Mouse (Mus musculus) limb, embryonic 11.5 days (tissue): ENCODE measurements around the gene Wdr25. TPM values are rescaled to one million over a fixed set of nuclear protein-coding genes. Genes with fewer than 3 reads are reported as not detected.

ENCODE experiments used
- ATAC-seq: fragments of 200-750 bp; cut with Nextera tagmentation; 2 replicates; pipeline ENCODE4 v1.8.0; 2017; ENCODE audit warnings: low read depth; ENCODE audit not compliant: insufficient number of reproducible peaks, low FRiP score, low TSS enrichment
- DNase-seq: peaks from one replicate; pipeline ENCODE4 v3.0.0-alpha.2; 2015; ENCODE audit warnings: low spot score
- H3K27ac ChIP-seq: fragments of 300-500 bp; sonication (generic); replicated peaks from 2 replicates; pipeline ENCODE4 v1.5.1; 2014; ENCODE audit warnings: low read depth, mild to moderate bottlenecking, low read length
- H3K27me3 ChIP-seq: fragments of 300-500 bp; sonication (generic); 2 replicates; pipeline ENCODE4 v1.6.1; 2014; ENCODE audit warnings: mild to moderate bottlenecking, low read length, mixed read lengths; ENCODE audit not compliant: control insufficient read depth, insufficient read depth
- H3K36me3 ChIP-seq: fragments of 300-500 bp; sonication (generic); 2 replicates; pipeline ENCODE4 v1.6.1; 2014; ENCODE audit warnings: mild to moderate bottlenecking, low read length, moderate library complexity, mixed read lengths; ENCODE audit not compliant: control insufficient read depth, insufficient read depth
- H3K4me1 ChIP-seq: fragments of 300-500 bp; sonication (generic); 2 replicates; pipeline ENCODE4 v1.6.1; 2014; ENCODE audit warnings: low read length, mixed read lengths; ENCODE audit not compliant: control insufficient read depth, insufficient read depth
- H3K4me2 ChIP-seq: fragments of 300-500 bp; sonication (generic); 2 replicates; pipeline ENCODE4 v1.6.1; 2014; ENCODE audit warnings: low read depth, mild to moderate bottlenecking, moderate library complexity; ENCODE audit not compliant: severe bottlenecking
- H3K4me3 ChIP-seq: fragments of 300-500 bp; sonication (generic); 2 replicates; pipeline ENCODE4 v1.5.1; 2014; ENCODE audit warnings: low read depth, low read length
- H3K9ac ChIP-seq: fragments of 300-500 bp; sonication (generic); 2 replicates; pipeline ENCODE4 v1.6.1; 2014; ENCODE audit warnings: mild to moderate bottlenecking, low read length
- H3K9me3 ChIP-seq: fragments of 300-500 bp; sonication (generic); 2 replicates; pipeline ENCODE4 v1.6.1; 2016; ENCODE audit warnings: low read length; ENCODE audit not compliant: control insufficient read depth
- WGBS: fragments of 180-500 bp; shearing (Covaris S2); extraction: QIAGEN DNeasy Blood & Tissue Kit; methylation state at CpG from one replicate; pipeline ENCODE4 v1.1.7; 2014; 5-methylcytosine and 5-hydroxymethylcytosine counted together
- polyA plus RNA-seq: library from polyadenylated mRNA; unstranded; fragments of >200 nt; fragmentation: Nextera tagmentation; extraction: Ambion mirVana; gene quantifications from 2 replicates; pipeline ENCODE4 v1.2.1, GENCODE M21; 2014

Gene Wdr25
- polyA plus RNA-seq, 1 experiment from 2014 or later, result 4.9 TPM

- peaks cover 15% of the 10 kb centered on the region for H3K36me3 ChIP-seq
- no peak for DNase-seq
- no peaks in the 10 kb centered on the region for H3K9me3 ChIP-seq
- 94% methylated on average over 8 of the region's 8 CpGs for WGBS
- H3K4me2 ChIP-seq, result no peak overlapping the region
- H3K27me3 ChIP-seq, result no peaks in the 10 kb centered on the region
- no peak overlapping the region for H3K4me3 ChIP-seq
- H3K4me1 ChIP-seq, result no peaks in the 10 kb centered on the region
- no peak overlapping the region for H3K9ac ChIP-seq
- no peak for ATAC-seq
- no peak overlapping the region for H3K27ac ChIP-seq
These were observed 10.7 kb upstream of the Wdr25 start for GRCm38 (mm10) chr12:108882776-108883175.

GRCm38 (mm10) chr12:108885906-108886305, 7.5 kb upstream of the Wdr25 start:
- Histone ChIP-seq H3K4me2 (no peak overlapping the region), H3K36me3 (peaks cover 9% of the 10 kb centered on the region), H3K9ac (no peak overlapping the region), H3K9me3 (no peaks in the 10 kb centered on the region), H3K4me3 (no peak overlapping the region), H3K4me1 (no peaks in the 10 kb centered on the region), H3K27me3 (no peaks in the 10 kb centered on the region), H3K27ac (no peak overlapping the region)
- 93% methylated on average over 1 of the region's 1 CpGs for WGBS
- ATAC-seq (no peak), DNase-seq (no peak)

GRCm38 (mm10) chr12:108887077-108887476, 6.4 kb upstream of the Wdr25 start:
- H3K9ac ChIP-seq, result no peak overlapping the region
- DNase-seq, result no peak
- no peak overlapping the region for H3K27ac ChIP-seq
- WGBS, result 93% methylated on average over 4 of the region's 4 CpGs
- ATAC-seq, result no peak
- H3K36me3 ChIP-seq, result peaks cover 9% of the 10 kb centered on the region
- no peaks in the 10 kb centered on the region for H3K27me3 ChIP-seq
- no peaks in the 10 kb centered on the region for H3K4me1 ChIP-seq
- no peak overlapping the region for H3K4me2 ChIP-seq
- H3K9me3 ChIP-seq, result no peaks in the 10 kb centered on the region
- H3K4me3 ChIP-seq, result no peak overlapping the region

- Histone ChIP-seq H3K4me1 (peaks cover 7% of the 10 kb centered on the region; the same call in 1 of the 2 replicates), H3K9ac (no peak overlapping the region), H3K9me3 (no peaks in the 10 kb centered on the region), H3K4me2 (no peak overlapping the region), H3K4me3 (no peak overlapping the region), H3K36me3 (peaks cover 9% of the 10 kb centered on the region), H3K27me3 (no peaks in the 10 kb centered on the region), H3K27ac (no peak overlapping the region)
- DNase-seq (no peak), ATAC-seq (no peak)
- WGBS, result 63% methylated on average over 4 of the region's 4 CpGs
These were observed 4.8 kb upstream of the Wdr25 start for GRCm38 (mm10) chr12:108888632-108889031.

- peak; percentile 97 for DNase-seq
- H3K27me3 ChIP-seq, result no peaks in the 10 kb centered on the region
- peak; percentile 98 for ATAC-seq
- no peaks in the 10 kb centered on the region for H3K36me3 ChIP-seq
- peak within 1 kb of the TSS; percentile 92 for H3K4me2 ChIP-seq
- WGBS, result under 1% methylated on average over 58 of the region's 58 CpGs
- peaks cover 7% of the 10 kb centered on the region; the same call in 1 of the 2 replicates for H3K4me1 ChIP-seq
- H3K9me3 ChIP-seq, result no peaks in the 10 kb centered on the region
- H3K27ac ChIP-seq, result no peak within 1 kb of the TSS
- H3K4me3 ChIP-seq, result peak within 1 kb of the TSS; percentile 92
- peak within 1 kb of the TSS; percentile 82 for H3K9ac ChIP-seq
These were observed 442 bp downstream of the Wdr25 start, which contains the start of gene Wars for GRCm38 (mm10) chr12:108893715-108894431. TSS of gene Wars (minus strand) at chr12:108894174.

GRCm38 (mm10) chr12:108894432-108894816, 993 bp downstream of the Wdr25 start:
- ATAC-seq, result peak; percentile 22; the same call in 1 of the 2 replicates
- H3K9me3 ChIP-seq, result no peaks in the 10 kb centered on the region
- H3K9ac ChIP-seq, result peak overlapping the region; percentile 74
- no peak for DNase-seq
- peak overlapping the region; percentile 73 for H3K4me2 ChIP-seq
- 2% methylated on average over 7 of the region's 7 CpGs for WGBS
- peak overlapping the region; percentile 92 for H3K4me3 ChIP-seq
- no peaks in the 10 kb centered on the region for H3K36me3 ChIP-seq
- H3K27ac ChIP-seq, result no peak overlapping the region
- H3K4me1 ChIP-seq, result peaks cover 7% of the 10 kb centered on the region; the same call in 1 of the 2 replicates
- H3K27me3 ChIP-seq, result no peaks in the 10 kb centered on the region

GRCm38 (mm10) chr12:108896006-108896405, 2.6 kb downstream of the Wdr25 start:
- Histone ChIP-seq H3K4me1 (peaks cover 7% of the 10 kb centered on the region; the same call in 1 of the 2 replicates), H3K4me3 (no peak overlapping the region), H3K27me3 (no peaks in the 10 kb centered on the region), H3K27ac (no peak overlapping the region), H3K9me3 (no peaks in the 10 kb centered on the region), H3K4me2 (no peak overlapping the region), H3K9ac (no peak overlapping the region), H3K36me3 (no peaks in the 10 kb centered on the region)
- WGBS, result 79% methylated on average over 3 of the region's 3 CpGs
- DNase-seq, result no peak
- ATAC-seq, result no peak

- H3K27ac ChIP-seq, result no peak overlapping the region
- no peaks in the 10 kb centered on the region for H3K27me3 ChIP-seq
- WGBS, result 89% methylated on average over 5 of the region's 5 CpGs
- H3K9me3 ChIP-seq, result no peaks in the 10 kb centered on the region
- H3K9ac ChIP-seq, result no peak overlapping the region
- peaks cover 3% of the 10 kb centered on the region; the same call in 1 of the 2 replicates for H3K4me1 ChIP-seq
- H3K4me2 ChIP-seq, result no peak overlapping the region
- DNase-seq (no peak), ATAC-seq (no peak)
- H3K36me3 ChIP-seq, result no peaks in the 10 kb centered on the region
- no peak overlapping the region for H3K4me3 ChIP-seq
These were observed 7.9 kb downstream of the Wdr25 start for GRCm38 (mm10) chr12:108901346-108901745.
